Mouse (Mus musculus) layer of hippocampus, adult 2 months (tissue): Measurements from ENCODE around the gene Fdx1l. TPM values are rescaled to one million over a fixed set of nuclear protein-coding genes. Genes with fewer than 3 reads are reported as not detected.

Experiments used
- DNase-seq, 2 experiments: peaks; one replicate each; pipeline ENCODE4 v3.0.0; 2022; ENCODE audit warnings: low spot score in 2 of 2
- H3K27ac ChIP-seq: fragments of 200-600 bp; 2 replicates; pipeline ENCODE4 v1.8.1; 2022
- H3K4me3 ChIP-seq: fragments of 200-600 bp; 2 replicates; pipeline ENCODE4 v1.8.1; 2022; ENCODE audit warnings: mild to moderate bottlenecking
- CTCF ChIP-seq: fragments of 200-600 bp; conservative IDR thresholded peaks from 2 replicates; pipeline ENCODE4 v1.8.1; 2022; ENCODE audit warnings: antibody characterized with exemption, mild to moderate bottlenecking, moderate library complexity
- total RNA-seq, 2 experiments: library from RNA; stranded (reverse); gene quantifications; 2 replicates each; pipeline ENCODE4 v1.2.3; 2021

The Fdx1l gene
- total RNA-seq, 2 experiments from 2014 or later = 61.1 to 62.0 TPM

- DNase-seq = no peak
- no peak for TF ChIP-seq CTCF
- H3K4me3 ChIP-seq = no peak overlapping the region
- H3K27ac ChIP-seq = no peak overlapping the region
Observed at GRCm38 (mm10) chr9:21043563-21043962, 29.9 kb downstream of the Fdx1l start.

GRCm38 (mm10) chr9:21041308-21041707 is 32.1 kb downstream of the Fdx1l start:
- peak; percentile 73 to 91 for DNase-seq
- Histone ChIP-seq H3K27ac (peak overlapping the region; percentile 89), H3K4me3 (no peak overlapping the region)
- no peak for TF ChIP-seq CTCF

- peak overlapping the region; percentile 79 for H3K27ac ChIP-seq
- DNase-seq = no peak
- TF ChIP-seq CTCF = no peak
- no peak overlapping the region for H3K4me3 ChIP-seq
Observed at GRCm38 (mm10) chr9:21039779-21040178, 33.6 kb downstream of the Fdx1l start.

- H3K27ac ChIP-seq = peak overlapping the region; percentile 87
- H3K4me3 ChIP-seq = peak overlapping the region; percentile 34
- peak in 1 of 2 experiments; percentile 39 for DNase-seq
- TF ChIP-seq CTCF = no peak
Observed at GRCm38 (mm10) chr9:21037481-21037891, 35.9 kb downstream of the Fdx1l start.

- TF ChIP-seq CTCF = no peak
- peak overlapping the region; percentile 87 for H3K27ac ChIP-seq
- H3K4me3 ChIP-seq = peak overlapping the region; percentile 34
- DNase-seq = no peak
Observed at GRCm38 (mm10) chr9:21036666-21037065, 36.7 kb downstream of the Fdx1l start.

GRCm38 (mm10) chr9:21036161-21036560 is 37.3 kb downstream of the Fdx1l start:
- no peak for DNase-seq
- Histone ChIP-seq H3K4me3 (peak overlapping the region; percentile 34), H3K27ac (peak overlapping the region; percentile 87)
- TF ChIP-seq CTCF = no peak

GRCm38 (mm10) chr9:21035586-21035985 is 37.8 kb downstream of the Fdx1l start:
- peak overlapping the region; percentile 87 for H3K27ac ChIP-seq
- DNase-seq = no peak
- peak overlapping the region; percentile 34 for H3K4me3 ChIP-seq
- TF ChIP-seq CTCF = no peak

- DNase-seq = peak in 1 of 2 experiments; percentile 41
- TF ChIP-seq CTCF = no peak
- Histone ChIP-seq H3K27ac (peak overlapping the region; percentile 87), H3K4me3 (peak overlapping the region; percentile 34)
Observed at GRCm38 (mm10) chr9:21034481-21035085, 38.8 kb downstream of the Fdx1l start.

GRCm38 (mm10) chr9:21033136-21033535 is 40.3 kb downstream of the Fdx1l start:
- H3K4me3 ChIP-seq = peak overlapping the region; percentile 84
- peak; percentile 73 to 74 for DNase-seq
- no peak for TF ChIP-seq CTCF

GRCm38 (mm10) chr9:21032491-21032890 is 40.9 kb downstream of the Fdx1l start:
- H3K27ac ChIP-seq = peak overlapping the region; percentile 98
- peak overlapping the region; percentile 84 for H3K4me3 ChIP-seq
- no peak for TF ChIP-seq CTCF
- no peak for DNase-seq

More at GRCm38 (mm10) chr9:21033136-21033535, 40.3 kb downstream of the Fdx1l start:
- H3K27ac ChIP-seq = peak overlapping the region; percentile 98

- Histone ChIP-seq H3K27ac (peak within 1 kb of the TSS; percentile 98), H3K4me3 (peak within 1 kb of the TSS; percentile 84)
- TF ChIP-seq CTCF = no peak
- DNase-seq = peak; percentile 88 to 92
Observed at GRCm38 (mm10) chr9:21031896-21032351, 41.5 kb downstream of the Fdx1l start, which contains the start of gene Icam5. Gene Icam5, plus strand, starts transcription at chr9:21032073.

GRCm38 (mm10) chr9:21031251-21031895 is 42.0 kb downstream of the Fdx1l start:
- Histone ChIP-seq H3K27ac (peak overlapping the region; percentile 98), H3K4me3 (peak overlapping the region; percentile 84)
- DNase-seq = peak; percentile 70 to 84
- TF ChIP-seq CTCF = no peak

GRCm38 (mm10) chr9:21030781-21031250 is 42.6 kb downstream of the Fdx1l start:
- Histone ChIP-seq H3K27ac (peak overlapping the region; percentile 98), H3K4me3 (peak overlapping the region; percentile 84)
- peak; percentile 83 to 89 for DNase-seq
- TF ChIP-seq CTCF = peak; percentile 73
